Mouse (Mus musculus) G1E (cell line): ENCODE measurements around the gene Sorcs3. TPM values are rescaled to one million over a fixed set of nuclear protein-coding genes. Genes with fewer than 3 reads are reported as not detected.

ENCODE experiments used
- ATAC-seq: 2 replicates; pipeline ENCODE4 v1.8.0; 2016; ENCODE audit warnings: mild to moderate bottlenecking; ENCODE audit not compliant: insufficient number of reproducible peaks, poor library complexity, low FRiP score, severe bottlenecking; ENCODE audit errors: extremely low read depth
- DNase-seq: peaks from one replicate; pipeline ENCODE4 v3.0.0; 2012; ENCODE audit warnings: low spot score
- H3K27me3 ChIP-seq: 2 replicates; pipeline ENCODE4 v1.6.1; 2012; ENCODE audit warnings: mild to moderate bottlenecking, low read length, inconsistent platforms; ENCODE audit not compliant: insufficient read depth
- H3K36me3 ChIP-seq: replicated peaks from 2 replicates; pipeline ENCODE3; 2012; ENCODE audit warnings: mild to moderate bottlenecking, inconsistent platforms
- H3K4me1 ChIP-seq: 2 replicates; pipeline ENCODE4 v1.6.1; 2012; ENCODE audit warnings: low read depth, low read length, inconsistent platforms, mixed read lengths; ENCODE audit not compliant: insufficient read depth
- H3K4me3 ChIP-seq: 2 replicates; pipeline ENCODE4 v1.5.1; 2012; ENCODE audit warnings: low read depth, mild to moderate bottlenecking, inconsistent platforms, low read length, moderate library complexity, mixed read lengths
- H3K9me3 ChIP-seq: replicated peaks from 2 replicates; pipeline ENCODE4 v1.6.1; 2012; ENCODE audit warnings: inconsistent platforms
- CTCF ChIP-seq: IDR thresholded peaks from 2 replicates; pipeline ENCODE4 v1.5.1; 2012; ENCODE audit warnings: low read depth, low read length, inconsistent platforms, mixed read lengths
- GATA1 ChIP-seq: IDR thresholded peaks from 2 replicates; pipeline ENCODE4 v1.6.1; 2012; ENCODE audit warnings: borderline replicate concordance, low read length, inconsistent platforms, mixed read lengths
- GATA2 ChIP-seq: IDR thresholded peaks from 2 replicates; pipeline ENCODE4 v1.6.1; 2012; ENCODE audit warnings: low read depth, low read length, inconsistent platforms, borderline replicate concordance
- POLR2AphosphoS5 ChIP-seq: IDR thresholded peaks from 2 replicates; pipeline ENCODE4 v1.6.1; 2012; ENCODE audit warnings: low read depth, low read length, inconsistent platforms; ENCODE audit not compliant: insufficient replicate concordance
- TAL1 ChIP-seq: conservative IDR thresholded peaks from 2 replicates; pipeline ENCODE4 v1.6.1; 2012; ENCODE audit warnings: low read depth, low read length, inconsistent platforms, mixed read lengths
- polyA plus RNA-seq: library from polyadenylated mRNA; stranded (reverse); fragments of >175 nt; gene quantifications from 2 replicates; pipeline ENCODE4 v1.2.3, GENCODE M21; 2012
- total RNA-seq, 2 experiments: library from RNA; stranded (forward) in 1 of 2; stranded (reverse) in 1 of 2; fragments of 200-1000 nt in 1 of 2; fragments of >200 nt in 1 of 2; fragmentation: Nextera tagmentation in 1 of 2; gene quantifications; 2 replicates each; pipeline ENCODE4 v1.2.3; 2014 to 2017

Sorcs3 gene
- total and polyA plus RNA-seq, 3 experiments = not detected

- ATAC-seq = no peak
Observed at GRCm38 (mm10) chr19:48706924-48707320, 501.1 kb downstream of the Sorcs3 start.

GRCm38 (mm10) chr19:48725851-48726419 is 520.1 kb downstream of the Sorcs3 start:
- DNase-seq (no peak), ATAC-seq (no peak)
- H3K36me3 ChIP-seq = no peaks in the 10 kb centered on the region
- peaks cover 26% of the 10 kb centered on the region for H3K9me3 ChIP-seq
- H3K4me3 ChIP-seq = no peak overlapping the region
- no peaks in the 10 kb centered on the region for H3K4me1 ChIP-seq
- TF ChIP-seq CTCF = no peak
- no peak for TF ChIP-seq GATA1
- TF ChIP-seq POLR2AphosphoS5 = no peak
- H3K27me3 ChIP-seq = no peaks in the 10 kb centered on the region

More at GRCm38 (mm10) chr19:48706924-48707320, 501.1 kb downstream of the Sorcs3 start:
- Histone ChIP-seq H3K4me1 (no peaks in the 10 kb centered on the region), H3K4me3 (no peak overlapping the region), H3K27me3 (no peaks in the 10 kb centered on the region), H3K36me3 (no peaks in the 10 kb centered on the region), H3K9me3 (peaks cover 12% of the 10 kb centered on the region; the same call in 1 of the 2 replicates)
- no peak for TF ChIP-seq GATA1
- TF ChIP-seq CTCF = no peak
- no peak for TF ChIP-seq POLR2AphosphoS5
- TF ChIP-seq TAL1 = no peak
- no peak for TF ChIP-seq GATA2
- DNase-seq = no peak

- DNase-seq (no peak), ATAC-seq (no peak)
- Histone ChIP-seq H3K36me3 (no peaks in the 10 kb centered on the region), H3K4me1 (no peaks in the 10 kb centered on the region), H3K27me3 (no peaks in the 10 kb centered on the region), H3K4me3 (no peak overlapping the region), H3K9me3 (peaks cover 31% of the 10 kb centered on the region)
- TF ChIP-seq POLR2AphosphoS5 (no peak), CTCF (no peak), TAL1 (no peak), GATA1 (no peak)
Observed at GRCm38 (mm10) chr19:48727048-48727447, 521.2 kb downstream of the Sorcs3 start.

- H3K4me1 ChIP-seq = no peaks in the 10 kb centered on the region
- DNase-seq = no peak
- TF ChIP-seq GATA2 (no peak), TAL1 (no peak), CTCF (no peak), GATA1 (no peak), POLR2AphosphoS5 (no peak)
Observed at GRCm38 (mm10) chr19:48727601-48728000, 521.8 kb downstream of the Sorcs3 start.

GRCm38 (mm10) chr19:48731731-48732130 is 525.9 kb downstream of the Sorcs3 start:
- Histone ChIP-seq H3K9me3 (peaks cover 26% of the 10 kb centered on the region), H3K27me3 (no peaks in the 10 kb centered on the region), H3K4me1 (no peaks in the 10 kb centered on the region), H3K36me3 (no peaks in the 10 kb centered on the region), H3K4me3 (no peak overlapping the region)
- ATAC-seq = no peak
- TF ChIP-seq POLR2AphosphoS5 = no peak
- TF ChIP-seq TAL1 = no peak
- no peak for TF ChIP-seq GATA2
- DNase-seq = no peak

More at GRCm38 (mm10) chr19:48727601-48728000, 521.8 kb downstream of the Sorcs3 start:
- Histone ChIP-seq H3K9me3 (peaks cover 33% of the 10 kb centered on the region), H3K27me3 (no peaks in the 10 kb centered on the region), H3K36me3 (no peaks in the 10 kb centered on the region), H3K4me3 (no peak overlapping the region)
- no peak for ATAC-seq

- no peak for DNase-seq
- no peak for TF ChIP-seq GATA1
- no peak for TF ChIP-seq TAL1
- no peak for TF ChIP-seq POLR2AphosphoS5
- TF ChIP-seq CTCF = no peak
- TF ChIP-seq GATA2 = no peak
- Histone ChIP-seq H3K4me1 (no peaks in the 10 kb centered on the region), H3K27me3 (no peaks in the 10 kb centered on the region), H3K9me3 (peaks cover 12% of the 10 kb centered on the region), H3K36me3 (no peaks in the 10 kb centered on the region), H3K4me3 (no peak overlapping the region)
- ATAC-seq = no peak
Observed at GRCm38 (mm10) chr19:48734370-48734769, 528.5 kb downstream of the Sorcs3 start.

- no peak for DNase-seq
- Histone ChIP-seq H3K36me3 (no peaks in the 10 kb centered on the region), H3K27me3 (no peaks in the 10 kb centered on the region), H3K9me3 (peaks cover 5% of the 10 kb centered on the region; the same call in 1 of the 2 replicates), H3K4me3 (no peak overlapping the region), H3K4me1 (no peaks in the 10 kb centered on the region)
- no peak for ATAC-seq
- no peak for TF ChIP-seq GATA1
- no peak for TF ChIP-seq GATA2
- TF ChIP-seq TAL1 = no peak
- no peak for TF ChIP-seq CTCF
- no peak for TF ChIP-seq POLR2AphosphoS5
Observed at GRCm38 (mm10) chr19:48737554-48737953, 531.7 kb downstream of the Sorcs3 start.
